Mouse (Mus musculus): ENCODE measurements around the gene Hoxd9. TPM values are rescaled to one million over a fixed set of nuclear protein-coding genes. Genes with fewer than 3 reads are reported as not detected.

The Hoxd9 gene
- polyA plus RNA-seq, 1 experiment = not detected

- Histone ChIP-seq H3K9me3 (no peaks in the 10 kb centered on the region), H3K27me3 (replicated peaks) (peaks cover 95% of the 10 kb centered on the region)
These were observed 5.3 kb downstream of the Hoxd9 start for GRCm38 (mm10) chr2:74702820-74703219.

GRCm38 (mm10) chr2:74703317-74703716, 5.8 kb downstream of the Hoxd9 start:
- H3K27me3 ChIP-seq (replicated peaks) = peaks cover 95% of the 10 kb centered on the region
- H3K9me3 ChIP-seq = no peaks in the 10 kb centered on the region
- H3K36me3 ChIP-seq (replicated peaks; ENCODE audit: low read length) = no peaks in the 10 kb centered on the region
- no peak for TF ChIP-seq GATA1 (IDR thresholded peaks at IDR 0.05; ENCODE audit: borderline replicate concordance, low read length)
- peaks cover 17% of the 10 kb centered on the region for H3K4me1 ChIP-seq
- no peak overlapping the region for H3K4me3 ChIP-seq (replicated peaks)

More at GRCm38 (mm10) chr2:74702820-74703219, 5.3 kb downstream of the Hoxd9 start:
- no peak for TF ChIP-seq GATA1 (IDR thresholded peaks at IDR 0.05; ENCODE audit: borderline replicate concordance, low read length)
- TF ChIP-seq FLI1 (IDR thresholded peaks at IDR 0.05; ENCODE audit: low read length) = no peak
- Histone ChIP-seq H3K4me3 (replicated peaks) (no peak overlapping the region), H3K36me3 (replicated peaks; ENCODE audit: low read length) (no peaks in the 10 kb centered on the region), H3K4me1 (peaks cover 22% of the 10 kb centered on the region)

- H3K4me1 ChIP-seq = peaks cover 15% of the 10 kb centered on the region
- H3K36me3 ChIP-seq (replicated peaks; ENCODE audit: low read length) = no peaks in the 10 kb centered on the region
- peaks cover 95% of the 10 kb centered on the region for H3K27me3 ChIP-seq (replicated peaks)
- no peak overlapping the region for H3K4me3 ChIP-seq (replicated peaks)
- TF ChIP-seq GATA1 (IDR thresholded peaks at IDR 0.05; ENCODE audit: borderline replicate concordance, low read length) (no peak), FLI1 (IDR thresholded peaks at IDR 0.05; ENCODE audit: low read length) (no peak)
- H3K9me3 ChIP-seq = no peaks in the 10 kb centered on the region
These were observed 6.3 kb downstream of the Hoxd9 start for GRCm38 (mm10) chr2:74703720-74704392.

GRCm38 (mm10) chr2:74704393-74704998, 7.0 kb downstream of the Hoxd9 start, which contains the start of gene Hoxd8:
Gene Hoxd8 (plus strand): TSS chr2:74704615.
- Histone ChIP-seq H3K27me3 (replicated peaks) (peaks cover 95% of the 10 kb centered on the region), H3K9me3 (no peaks in the 10 kb centered on the region), H3K4me3 (replicated peaks) (peak within 1 kb of the TSS; percentile 88), H3K4me1 (peaks cover 15% of the 10 kb centered on the region), H3K36me3 (replicated peaks; ENCODE audit: low read length) (no peaks in the 10 kb centered on the region)
- TF ChIP-seq GATA1 (IDR thresholded peaks at IDR 0.05; ENCODE audit: borderline replicate concordance, low read length) (no peak), FLI1 (IDR thresholded peaks at IDR 0.05; ENCODE audit: low read length) (no peak)

GRCm38 (mm10) chr2:74704999-74705466, 7.5 kb downstream of the Hoxd9 start:
- Histone ChIP-seq H3K4me3 (replicated peaks) (peak overlapping the region; percentile 88), H3K4me1 (peaks cover 15% of the 10 kb centered on the region), H3K27me3 (replicated peaks) (peaks cover 95% of the 10 kb centered on the region), H3K36me3 (replicated peaks; ENCODE audit: low read length) (no peaks in the 10 kb centered on the region), H3K9me3 (no peaks in the 10 kb centered on the region)
- no peak for TF ChIP-seq FLI1 (IDR thresholded peaks at IDR 0.05; ENCODE audit: low read length)
- no peak for TF ChIP-seq GATA1 (IDR thresholded peaks at IDR 0.05; ENCODE audit: borderline replicate concordance, low read length)

- H3K36me3 ChIP-seq (replicated peaks; ENCODE audit: low read length) = no peaks in the 10 kb centered on the region
- H3K27me3 ChIP-seq (replicated peaks) = peaks cover 95% of the 10 kb centered on the region
- H3K9me3 ChIP-seq = no peaks in the 10 kb centered on the region
- TF ChIP-seq FLI1 (IDR thresholded peaks at IDR 0.05; ENCODE audit: low read length) (no peak), GATA1 (IDR thresholded peaks at IDR 0.05; ENCODE audit: borderline replicate concordance, low read length) (no peak)
- peaks cover 15% of the 10 kb centered on the region for H3K4me1 ChIP-seq
- peak overlapping the region; percentile 88 for H3K4me3 ChIP-seq (replicated peaks)
These were observed 8.1 kb downstream of the Hoxd9 start for GRCm38 (mm10) chr2:74705467-74706089.

- H3K4me1 ChIP-seq = peaks cover 18% of the 10 kb centered on the region
- no peak overlapping the region for H3K4me3 ChIP-seq (replicated peaks)
- peaks cover 93% of the 10 kb centered on the region for H3K27me3 ChIP-seq (replicated peaks)
- H3K9me3 ChIP-seq = no peaks in the 10 kb centered on the region
- TF ChIP-seq GATA1 (IDR thresholded peaks at IDR 0.05; ENCODE audit: borderline replicate concordance, low read length) = no peak
- TF ChIP-seq FLI1 (IDR thresholded peaks at IDR 0.05; ENCODE audit: low read length) = no peak
- H3K36me3 ChIP-seq (replicated peaks; ENCODE audit: low read length) = no peaks in the 10 kb centered on the region
These were observed 8.9 kb downstream of the Hoxd9 start for GRCm38 (mm10) chr2:74706393-74706960.

- TF ChIP-seq FLI1 (IDR thresholded peaks at IDR 0.05; ENCODE audit: low read length) (no peak), GATA1 (IDR thresholded peaks at IDR 0.05; ENCODE audit: borderline replicate concordance, low read length) (no peak)
- no peaks in the 10 kb centered on the region for H3K36me3 ChIP-seq (replicated peaks; ENCODE audit: low read length)
- no peaks in the 10 kb centered on the region for H3K9me3 ChIP-seq
- H3K4me3 ChIP-seq (replicated peaks) = no peak overlapping the region
- H3K27me3 ChIP-seq (replicated peaks) = peaks cover 96% of the 10 kb centered on the region
- H3K4me1 ChIP-seq = peaks cover 27% of the 10 kb centered on the region
These were observed 10.1 kb downstream of the Hoxd9 start for GRCm38 (mm10) chr2:74707599-74707998.

GRCm38 (mm10) chr2:74708676-74709075, 11.1 kb downstream of the Hoxd9 start:
- TF ChIP-seq GATA1 (IDR thresholded peaks at IDR 0.05; ENCODE audit: borderline replicate concordance, low read length) (no peak), FLI1 (IDR thresholded peaks at IDR 0.05; ENCODE audit: low read length) (no peak)
- H3K4me1 ChIP-seq = peaks cover 27% of the 10 kb centered on the region
- H3K27me3 ChIP-seq (replicated peaks) = peaks cover 96% of the 10 kb centered on the region

More at GRCm38 (mm10) chr2:74708676-74709075, 11.1 kb downstream of the Hoxd9 start:
- no peaks in the 10 kb centered on the region for H3K9me3 ChIP-seq
- no peaks in the 10 kb centered on the region for H3K36me3 ChIP-seq (replicated peaks; ENCODE audit: low read length)
- H3K4me3 ChIP-seq (replicated peaks) = no peak overlapping the region

Measured in megakaryocyte, embryonic 14.5 days (primary cell).